Mouse (Mus musculus): ENCODE measurements at regions not wholly inside any gene's neighbourhood (a gene's known extent, or its start where the extent isn't known, plus 50 kb on each side); places are given as distances from the start of the nearest gene placed in this dataset.

DNA sequence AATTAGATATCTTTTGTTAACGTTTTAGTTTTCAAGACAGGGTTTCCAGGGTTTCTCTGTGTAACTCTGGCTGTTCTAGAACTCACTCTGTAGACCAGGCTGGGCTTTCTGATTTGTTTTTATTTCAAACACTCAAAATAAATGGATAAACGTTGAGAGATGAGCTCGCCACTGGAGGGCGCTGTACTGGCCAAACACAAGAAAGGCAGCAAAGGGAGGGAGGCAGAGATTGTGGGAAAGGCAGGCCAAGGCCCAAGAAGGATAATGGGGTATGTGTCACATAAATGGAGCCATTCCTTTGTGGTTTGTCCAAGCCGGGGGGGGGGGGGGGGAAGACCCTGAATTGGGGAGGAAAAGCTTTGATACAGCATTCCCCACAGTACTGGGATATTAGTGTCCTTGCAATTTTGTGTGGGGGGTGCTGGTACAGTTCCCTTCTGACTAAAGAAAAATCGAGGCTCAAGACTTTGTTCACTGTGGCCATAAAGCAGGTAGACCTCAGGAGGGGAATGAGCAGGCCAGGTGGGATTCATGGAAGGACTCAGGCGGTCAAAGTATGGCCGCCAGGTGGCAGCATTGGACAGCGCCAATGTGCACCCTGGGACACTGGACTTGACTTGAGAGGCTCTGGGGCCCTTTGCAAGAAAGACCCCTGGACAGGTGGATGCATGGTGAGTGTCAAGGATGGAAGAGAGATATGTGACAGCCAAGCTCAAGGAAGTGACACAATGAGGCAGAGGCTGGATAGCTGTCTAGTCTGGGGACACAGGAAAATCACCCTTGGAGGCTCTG is 69.7 kb upstream of the Col1a1 start:
- 15% methylated on average over 9 of the region's 9 CpGs for WGBS
- Histone ChIP-seq H3K9ac (replicated peaks) (no peak overlapping the region), H3K9me3 (no peaks in the 10 kb centered on the region), H3K4me1 (replicated peaks) (no peaks in the 10 kb centered on the region; the same call in 1 of the 2 replicates), H3K36me3 (no peaks in the 10 kb centered on the region), H3K27me3 (no peaks in the 10 kb centered on the region), H3K4me2 (no peak overlapping the region), H3K4me3 (replicated peaks) (no peak overlapping the region), H3K27ac (no peak overlapping the region)
- ATAC-seq (ENCODE audit: insufficient number of reproducible peaks, insufficient read depth, low FRiP score, low TSS enrichment, low read depth) = no peak

DNA sequence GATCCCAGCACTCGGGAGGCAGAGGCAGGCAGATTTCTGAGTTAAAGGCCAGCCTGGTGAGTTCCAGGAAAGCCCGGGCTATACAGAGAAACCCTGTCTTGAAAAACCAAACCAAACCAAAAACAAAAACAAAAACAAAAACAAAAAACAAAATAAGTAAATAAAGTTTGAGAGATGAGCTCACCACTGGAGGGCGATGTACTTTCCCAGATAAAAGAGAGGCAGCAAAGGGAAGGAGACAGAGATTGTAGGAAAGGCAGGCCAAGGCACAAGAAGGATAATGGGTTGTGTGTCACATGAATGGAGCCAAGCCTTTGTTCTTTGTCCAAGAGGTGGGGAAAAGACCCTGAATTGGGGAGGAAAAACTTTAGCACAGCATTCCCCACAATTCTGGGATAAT is 67.6 kb upstream of the Tmem92 start:
- H3K4me1 ChIP-seq (replicated peaks) = peaks cover 6% of the 10 kb centered on the region; the same call in 1 of the 2 replicates
- 92% methylated on average over 3 of the region's 3 CpGs for WGBS
- ATAC-seq (ENCODE audit: insufficient number of reproducible peaks, insufficient read depth, low FRiP score, low TSS enrichment, low read depth) = no peak
- H3K27me3 ChIP-seq = no peaks in the 10 kb centered on the region
- no peak overlapping the region for H3K9ac ChIP-seq (replicated peaks)
- no peak overlapping the region for H3K4me3 ChIP-seq (replicated peaks)
- no peak overlapping the region for H3K27ac ChIP-seq
- no peak overlapping the region for H3K4me2 ChIP-seq
- H3K9me3 ChIP-seq = no peaks in the 10 kb centered on the region
- no peaks in the 10 kb centered on the region for H3K36me3 ChIP-seq

DNA sequence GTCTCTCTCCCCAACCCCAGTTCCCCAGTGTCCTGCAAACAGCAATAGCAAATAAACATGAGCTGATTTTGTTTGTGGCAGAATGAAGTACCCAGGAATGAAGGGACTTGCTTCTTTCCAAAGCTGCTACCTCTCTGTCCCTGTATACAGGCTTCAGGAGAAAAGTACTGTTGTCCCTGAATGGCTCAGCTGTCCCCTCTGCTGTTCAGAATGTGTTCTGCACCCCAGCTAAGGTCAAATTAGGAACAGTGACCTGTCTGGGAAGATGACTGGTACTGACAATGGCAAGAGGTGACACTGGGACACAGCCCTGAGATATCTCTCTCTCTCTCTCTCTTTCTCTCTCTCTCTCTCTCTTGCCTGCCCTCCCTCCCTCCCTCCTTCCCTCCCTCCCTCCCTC is 56.6 kb upstream of the Tmem92 start:
- Histone ChIP-seq H3K4me2 (no peak overlapping the region), H3K9me3 (no peaks in the 10 kb centered on the region), H3K4me3 (replicated peaks) (no peak overlapping the region), H3K4me1 (replicated peaks) (no peaks in the 10 kb centered on the region), H3K9ac (replicated peaks) (no peak overlapping the region), H3K27ac (no peak overlapping the region), H3K27me3 (no peaks in the 10 kb centered on the region), H3K36me3 (no peaks in the 10 kb centered on the region)
- no peak for ATAC-seq (ENCODE audit: insufficient number of reproducible peaks, insufficient read depth, low FRiP score, low TSS enrichment, low read depth)

DNA sequence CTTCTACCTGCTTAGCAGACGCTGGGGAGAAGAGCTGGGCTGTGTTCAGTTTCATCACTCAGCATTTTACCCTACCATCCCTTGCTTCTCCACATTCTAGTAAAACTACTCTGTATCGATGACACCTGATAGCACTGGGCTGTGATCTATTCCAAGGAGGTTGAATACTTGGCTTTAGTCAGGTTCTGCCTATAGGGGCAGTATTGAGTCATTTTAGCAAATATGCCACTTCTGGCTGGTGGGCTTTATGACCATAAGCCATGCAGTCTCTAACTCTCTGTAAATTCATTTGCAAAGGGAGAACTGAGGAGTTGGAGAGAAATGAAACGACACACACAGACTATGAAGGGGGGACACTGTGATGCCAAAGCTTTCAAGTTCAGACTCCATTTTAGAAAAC is 55.6 kb upstream of the Tmem92 start:
- ATAC-seq (ENCODE audit: insufficient number of reproducible peaks, insufficient read depth, low FRiP score, low TSS enrichment, low read depth) = no peak
- H3K36me3 ChIP-seq = no peaks in the 10 kb centered on the region
- 63% methylated on average over 3 of the region's 3 CpGs for WGBS
- no peak overlapping the region for H3K9ac ChIP-seq (replicated peaks)
- H3K27ac ChIP-seq = no peak overlapping the region
- no peak overlapping the region for H3K4me3 ChIP-seq (replicated peaks)
- no peaks in the 10 kb centered on the region for H3K27me3 ChIP-seq
- no peaks in the 10 kb centered on the region for H3K9me3 ChIP-seq
- no peaks in the 10 kb centered on the region for H3K4me1 ChIP-seq (replicated peaks)
- H3K4me2 ChIP-seq = no peak overlapping the region

DNA sequence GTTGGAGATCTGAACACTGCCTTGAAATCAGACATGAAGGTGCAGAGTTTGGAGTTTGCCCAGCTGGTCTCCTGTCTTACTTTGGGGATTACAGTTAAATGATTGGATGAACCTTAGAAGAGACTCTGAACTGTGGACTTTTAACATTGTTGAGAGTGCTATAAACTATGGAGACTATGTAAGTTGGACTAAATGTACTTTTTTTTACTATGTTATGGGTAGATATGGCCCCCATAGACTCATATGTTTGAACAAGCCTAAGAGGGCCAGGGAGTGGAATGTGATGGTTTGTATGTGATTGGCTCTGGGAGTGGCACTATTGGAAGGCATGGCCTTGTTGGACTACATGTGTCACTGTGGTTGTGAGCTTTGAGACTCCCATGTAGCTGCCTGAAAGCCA is 53.8 kb upstream of the Tmem92 start:
- Histone ChIP-seq H3K27me3 (no peaks in the 10 kb centered on the region), H3K36me3 (no peaks in the 10 kb centered on the region), H3K4me1 (replicated peaks) (no peaks in the 10 kb centered on the region), H3K9ac (replicated peaks) (no peak overlapping the region), H3K4me2 (no peak overlapping the region), H3K4me3 (replicated peaks) (no peak overlapping the region), H3K9me3 (no peaks in the 10 kb centered on the region), H3K27ac (no peak overlapping the region)
- ATAC-seq (ENCODE audit: insufficient number of reproducible peaks, insufficient read depth, low FRiP score, low TSS enrichment, low read depth) = no peak

DNA sequence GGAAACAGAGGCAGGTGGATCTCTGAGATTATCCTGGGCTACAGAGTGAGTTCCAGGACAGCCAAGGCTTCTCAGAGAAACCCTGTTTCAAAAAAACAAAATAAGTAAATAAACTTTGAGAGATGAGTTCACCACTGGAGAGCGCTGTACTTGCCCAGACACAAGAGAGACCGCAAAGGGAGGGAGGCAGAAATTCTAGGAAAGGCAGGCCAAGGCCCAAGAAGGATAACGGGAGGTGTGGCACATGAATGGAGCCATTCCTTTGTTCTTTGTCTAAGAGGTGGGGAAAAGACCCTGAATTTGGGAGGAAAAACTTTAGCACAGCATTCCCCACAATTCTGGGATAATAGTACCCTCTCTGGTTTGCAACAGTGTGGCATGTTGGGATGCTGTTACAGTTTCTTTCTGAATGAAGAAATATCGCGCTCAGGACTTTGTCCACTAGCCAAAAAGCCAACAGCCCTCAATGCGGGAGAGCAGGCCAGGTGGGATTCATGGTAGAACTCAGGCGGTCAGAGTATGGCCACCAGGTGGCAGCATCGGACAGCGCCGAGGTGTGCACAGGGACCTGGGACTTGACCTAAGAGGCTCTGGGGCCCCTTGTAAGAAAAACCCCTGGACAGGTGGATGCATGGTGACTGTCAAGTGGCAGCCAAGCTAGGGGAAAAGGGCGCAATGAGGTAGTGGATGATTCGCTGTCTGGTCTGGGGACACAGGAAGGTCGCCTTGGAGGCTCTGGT is 49.9 kb upstream of the Tmem92 start:
- Histone ChIP-seq H3K9me3 (no peaks in the 10 kb centered on the region), H3K36me3 (no peaks in the 10 kb centered on the region), H3K27ac (no peak overlapping the region), H3K4me1 (replicated peaks) (no peaks in the 10 kb centered on the region), H3K4me3 (replicated peaks) (no peak overlapping the region), H3K27me3 (peaks cover 3% of the 10 kb centered on the region; the same call in 1 of the 2 replicates), H3K4me2 (no peak overlapping the region), H3K9ac (replicated peaks) (no peak overlapping the region)
- no peak for ATAC-seq (ENCODE audit: insufficient number of reproducible peaks, insufficient read depth, low FRiP score, low TSS enrichment, low read depth)
- WGBS = 29% methylated on average over 13 of the region's 13 CpGs

Data from limb, embryonic 12.5 days (tissue).